Mouse (Mus musculus) heart, adult 2 months (tissue): Measurements from ENCODE around the gene Bmper.

Experiments
- CTCF ChIP-seq: fragments of 200-600 bp; IDR thresholded peaks from 2 replicates; pipeline ENCODE4 v1.8.1; 2022; ENCODE audit warnings: antibody characterized with exemption, mild to moderate bottlenecking, moderate library complexity
- EP300 ChIP-seq: fragments of 200-500 bp; IDR thresholded peaks from 2 replicates; pipeline ENCODE4 v1.6.1; 2011; ENCODE audit warnings: low read depth, low read length, control low read depth; ENCODE audit not compliant: insufficient read depth
- POLR2A ChIP-seq: fragments of 200-500 bp; IDR thresholded peaks from 2 replicates; pipeline ENCODE4 v1.6.1; 2011; ENCODE audit warnings: mild to moderate bottlenecking, low read depth, low read length, control low read depth; ENCODE audit not compliant: insufficient read depth

DNA sequence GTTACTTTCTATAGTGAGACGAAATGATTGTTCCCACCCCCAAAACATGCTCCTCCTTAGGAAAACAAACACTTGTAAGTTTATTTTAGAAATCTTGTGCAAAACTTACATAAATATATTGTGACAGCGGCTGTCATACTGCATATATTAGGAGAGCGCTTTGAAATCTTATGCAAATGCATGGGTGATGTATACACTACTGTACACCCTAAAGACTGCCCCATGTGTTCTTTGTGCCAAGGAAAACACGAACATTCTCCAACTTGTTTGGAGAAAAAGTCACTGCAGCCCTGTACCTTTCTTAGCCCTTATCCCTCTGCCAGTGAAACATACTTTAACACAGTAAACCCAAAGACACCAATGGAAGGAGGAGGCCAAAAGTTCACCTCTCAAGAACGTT lies 126.7 kb downstream of the Bmper start:
- TF ChIP-seq CTCF, result no peak
- TF ChIP-seq EP300, result no peak
- TF ChIP-seq POLR2A, result no peak
